Mouse (Mus musculus): Measurements from ENCODE around the gene Mslnl. TPM values are rescaled to one million over a fixed set of nuclear protein-coding genes. Genes with fewer than 3 reads are reported as not detected.

Mslnl gene
- polyA plus RNA-seq, 1 experiment = 0.30 TPM

- no peak overlapping the region for H3K4me3 ChIP-seq (ENCODE audit: low read depth, low read length)
- TF ChIP-seq EP300 (IDR thresholded peaks at IDR 0.05; ENCODE audit: insufficient read depth, low read depth, low read length) (no peak), CTCF (IDR thresholded peaks at IDR 0.05; ENCODE audit: low read depth, low read length) (no peak), POLR2A (IDR thresholded peaks at IDR 0.05; ENCODE audit: insufficient read depth, low read length) (no peak)
- no peaks in the 10 kb centered on the region for H3K4me1 ChIP-seq (ENCODE audit: control insufficient read depth, insufficient read depth, low read length)
- no peaks in the 10 kb centered on the region for H3K9me3 ChIP-seq (replicated peaks; ENCODE audit: control insufficient read depth, insufficient read depth, low read length, poor library complexity, severe bottlenecking)
- peaks cover 4% of the 10 kb centered on the region for H3K36me3 ChIP-seq (ENCODE audit: control insufficient read depth, insufficient read depth, low read length, poor library complexity, severe bottlenecking)
- H3K27ac ChIP-seq (ENCODE audit: insufficient read depth, low read length) = no peak overlapping the region
- no peak overlapping the region for H3K9ac ChIP-seq (ENCODE audit: low read depth, poor library complexity, severe bottlenecking)
- H3K27me3 ChIP-seq (ENCODE audit: control insufficient read depth, insufficient read depth, low read length, poor library complexity, severe bottlenecking) = no peaks in the 10 kb centered on the region
Measured at GRCm38 (mm10) chr17:25783861-25784574, 48.2 kb downstream of the Mslnl start.

- peak within 1 kb of the TSS; percentile 37 for H3K9ac ChIP-seq (ENCODE audit: low read depth, poor library complexity, severe bottlenecking)
- H3K4me3 ChIP-seq (ENCODE audit: low read depth, low read length) = peak within 1 kb of the TSS; percentile 81
- TF ChIP-seq EP300 (IDR thresholded peaks at IDR 0.05; ENCODE audit: insufficient read depth, low read depth, low read length) (no peak), CTCF (IDR thresholded peaks at IDR 0.05; ENCODE audit: low read depth, low read length) (no peak), POLR2A (IDR thresholded peaks at IDR 0.05; ENCODE audit: insufficient read depth, low read length) (peak; percentile 66)
- H3K36me3 ChIP-seq (ENCODE audit: control insufficient read depth, insufficient read depth, low read length, poor library complexity, severe bottlenecking) = peaks cover 4% of the 10 kb centered on the region
- H3K9me3 ChIP-seq (replicated peaks; ENCODE audit: control insufficient read depth, insufficient read depth, low read length, poor library complexity, severe bottlenecking) = no peaks in the 10 kb centered on the region
- no peak within 1 kb of the TSS; the same call in 1 of the 2 replicates for H3K27ac ChIP-seq (ENCODE audit: insufficient read depth, low read length)
- no peaks in the 10 kb centered on the region for H3K27me3 ChIP-seq (ENCODE audit: control insufficient read depth, insufficient read depth, low read length, poor library complexity, severe bottlenecking)
- H3K4me1 ChIP-seq (ENCODE audit: control insufficient read depth, insufficient read depth, low read length) = no peaks in the 10 kb centered on the region
Measured at GRCm38 (mm10) chr17:25785281-25785745, 49.5 kb downstream of the Mslnl start, which contains the start of gene Haghl. Haghl (minus strand) TSS chr17:25785673.

GRCm38 (mm10) chr17:25786280-25786679 lies 50.4 kb downstream of the Mslnl start, which contains the start of gene Ccdc78:
Ccdc78 (plus strand) TSS chr17:25786580.
- no peak within 1 kb of the TSS for H3K27ac ChIP-seq (ENCODE audit: insufficient read depth, low read length)

GRCm38 (mm10) chr17:25786781-25787504 lies 51.1 kb downstream of the Mslnl start:
- H3K36me3 ChIP-seq (ENCODE audit: control insufficient read depth, insufficient read depth, low read length, poor library complexity, severe bottlenecking) = peaks cover 4% of the 10 kb centered on the region
- TF ChIP-seq POLR2A (IDR thresholded peaks at IDR 0.05; ENCODE audit: insufficient read depth, low read length) (no peak), CTCF (IDR thresholded peaks at IDR 0.05; ENCODE audit: low read depth, low read length) (no peak), EP300 (IDR thresholded peaks at IDR 0.05; ENCODE audit: insufficient read depth, low read depth, low read length) (no peak)

More at GRCm38 (mm10) chr17:25786280-25786679, 50.4 kb downstream of the Mslnl start, which contains the start of gene Ccdc78:
- TF ChIP-seq EP300 (IDR thresholded peaks at IDR 0.05; ENCODE audit: insufficient read depth, low read depth, low read length) (no peak), CTCF (IDR thresholded peaks at IDR 0.05; ENCODE audit: low read depth, low read length) (no peak), POLR2A (IDR thresholded peaks at IDR 0.05; ENCODE audit: insufficient read depth, low read length) (no peak)
- Histone ChIP-seq H3K36me3 (ENCODE audit: control insufficient read depth, insufficient read depth, low read length, poor library complexity, severe bottlenecking) (peaks cover 4% of the 10 kb centered on the region), H3K4me3 (ENCODE audit: low read depth, low read length) (peak within 1 kb of the TSS; percentile 81), H3K9me3 (replicated peaks; ENCODE audit: control insufficient read depth, insufficient read depth, low read length, poor library complexity, severe bottlenecking) (no peaks in the 10 kb centered on the region), H3K9ac (ENCODE audit: low read depth, poor library complexity, severe bottlenecking) (peak within 1 kb of the TSS; percentile 37), H3K4me1 (ENCODE audit: control insufficient read depth, insufficient read depth, low read length) (no peaks in the 10 kb centered on the region), H3K27me3 (ENCODE audit: control insufficient read depth, insufficient read depth, low read length, poor library complexity, severe bottlenecking) (no peaks in the 10 kb centered on the region)

GRCm38 (mm10) chr17:25791320-25791842 lies 55.5 kb downstream of the Mslnl start:
- Histone ChIP-seq H3K4me3 (ENCODE audit: low read depth, low read length) (peak overlapping the region; percentile 93), H3K27me3 (ENCODE audit: control insufficient read depth, insufficient read depth, low read length, poor library complexity, severe bottlenecking) (no peaks in the 10 kb centered on the region), H3K9ac (ENCODE audit: low read depth, poor library complexity, severe bottlenecking) (peak overlapping the region; percentile 57), H3K27ac (ENCODE audit: insufficient read depth, low read length) (0 out of 2 replicates have a peak overlapping the region, but pooled peaks have one; percentile 8), H3K36me3 (ENCODE audit: control insufficient read depth, insufficient read depth, low read length, poor library complexity, severe bottlenecking) (no peaks in the 10 kb centered on the region), H3K4me1 (ENCODE audit: control insufficient read depth, insufficient read depth, low read length) (peaks cover 4% of the 10 kb centered on the region), H3K9me3 (replicated peaks; ENCODE audit: control insufficient read depth, insufficient read depth, low read length, poor library complexity, severe bottlenecking) (no peaks in the 10 kb centered on the region)
- TF ChIP-seq EP300 (IDR thresholded peaks at IDR 0.05; ENCODE audit: insufficient read depth, low read depth, low read length) = no peak
- no peak for TF ChIP-seq POLR2A (IDR thresholded peaks at IDR 0.05; ENCODE audit: insufficient read depth, low read length)
- no peak for TF ChIP-seq CTCF (IDR thresholded peaks at IDR 0.05; ENCODE audit: low read depth, low read length)

More at GRCm38 (mm10) chr17:25786781-25787504, 51.1 kb downstream of the Mslnl start:
- Histone ChIP-seq H3K27me3 (ENCODE audit: control insufficient read depth, insufficient read depth, low read length, poor library complexity, severe bottlenecking) (no peaks in the 10 kb centered on the region), H3K27ac (ENCODE audit: insufficient read depth, low read length) (no peak overlapping the region), H3K4me3 (ENCODE audit: low read depth, low read length) (no peak overlapping the region), H3K4me1 (ENCODE audit: control insufficient read depth, insufficient read depth, low read length) (no peaks in the 10 kb centered on the region), H3K9me3 (replicated peaks; ENCODE audit: control insufficient read depth, insufficient read depth, low read length, poor library complexity, severe bottlenecking) (no peaks in the 10 kb centered on the region), H3K9ac (ENCODE audit: low read depth, poor library complexity, severe bottlenecking) (no peak overlapping the region)
